Mouse (Mus musculus): ENCODE results near the gene Olfr339. TPM values are rescaled to one million over a fixed set of nuclear protein-coding genes. Genes with fewer than 3 reads are reported as not detected.
"Not testable (repeated sequence)": the region's sequence is repeated elsewhere in the genome, so short reads cannot be mapped to it uniquely, and the experiment has no call there.

The Olfr339 gene
- polyA plus RNA-seq (2015; fragmentation: Nextera tagmentation; extraction: Ambion mirVana) = not detected in 2 replicates

DNA sequence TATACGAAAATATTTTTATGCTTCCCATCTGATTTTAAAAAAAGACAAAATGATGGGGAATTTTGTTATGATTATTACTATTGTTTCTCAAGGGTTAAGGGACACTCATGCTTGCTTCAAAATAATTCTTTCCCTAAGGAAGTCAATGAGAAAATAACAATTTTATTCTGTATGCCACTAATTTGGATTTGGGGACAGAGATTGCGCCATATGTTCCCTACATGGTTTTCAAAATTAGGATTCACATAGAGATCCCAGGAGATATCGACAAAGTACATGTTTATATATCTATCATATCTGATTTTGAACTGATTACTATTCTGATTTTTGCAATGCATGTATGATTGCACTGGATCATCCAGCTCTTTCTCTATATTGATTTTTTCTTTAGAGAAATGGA is at the start of gene Olfr339:
TSS of gene Olfr339 (plus strand) at position 301 of the 400 bp plus-strand sequence.
- peaks cover 17% of the 10 kb centered on the region for H3K9me3 ChIP-seq
- H3K9ac ChIP-seq (replicated peaks) = no peak within 1 kb of the TSS
- H3K27me3 ChIP-seq = no peaks in the 10 kb centered on the region
- no peaks in the 10 kb centered on the region for H3K4me1 ChIP-seq (replicated peaks)
- no peak within 1 kb of the TSS for H3K4me2 ChIP-seq (replicated peaks)
- ATAC-seq = no peak
- WGBS = 88% methylated on average over 3 of the region's 3 CpGs
- no peak within 1 kb of the TSS for H3K4me3 ChIP-seq (replicated peaks)
- no peaks in the 10 kb centered on the region for H3K36me3 ChIP-seq
- no peak within 1 kb of the TSS for H3K27ac ChIP-seq

DNA sequence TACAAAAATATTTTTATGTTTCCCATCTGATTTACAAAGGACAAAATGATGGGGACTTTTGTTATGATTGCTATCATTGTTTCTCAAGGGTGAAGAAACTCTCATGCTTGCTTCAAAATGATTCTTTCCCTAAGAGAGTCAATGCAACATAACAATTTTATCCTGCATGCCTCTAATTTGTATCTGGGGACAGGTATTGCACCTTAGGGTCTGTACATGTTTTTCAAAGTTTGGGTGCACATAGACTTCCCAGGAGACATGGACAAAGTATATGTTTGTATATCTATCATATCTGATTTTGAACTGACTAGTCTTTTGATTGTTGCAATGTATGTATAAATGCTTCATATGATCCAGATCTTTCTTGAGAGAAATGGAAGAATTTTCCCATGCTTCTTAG is 45.5 kb upstream of the Olfr339 start, which contains the start of gene Olfr338:
TSS of gene Olfr338 (plus strand) at position 301 of the 400 bp plus-strand sequence.
- H3K4me1 ChIP-seq (replicated peaks) = no peaks in the 10 kb centered on the region
- peaks cover 3% of the 10 kb centered on the region; the same call in 1 of the 2 replicates for H3K9me3 ChIP-seq
- no peak within 1 kb of the TSS for H3K9ac ChIP-seq (replicated peaks)
- no peak within 1 kb of the TSS for H3K4me3 ChIP-seq (replicated peaks)
- no peak within 1 kb of the TSS for H3K27ac ChIP-seq
- no peak for ATAC-seq
- H3K36me3 ChIP-seq = no peaks in the 10 kb centered on the region
- no peaks in the 10 kb centered on the region for H3K27me3 ChIP-seq
- H3K4me2 ChIP-seq (replicated peaks) = no peak within 1 kb of the TSS

GRCm38 (mm10) chr2:36415174-36415573 is 3.6 kb upstream of the Olfr339 start:
- WGBS = 82% methylated on average over 3 of the region's 3 CpGs
- not testable (repeated sequence) for ATAC-seq

DNA sequence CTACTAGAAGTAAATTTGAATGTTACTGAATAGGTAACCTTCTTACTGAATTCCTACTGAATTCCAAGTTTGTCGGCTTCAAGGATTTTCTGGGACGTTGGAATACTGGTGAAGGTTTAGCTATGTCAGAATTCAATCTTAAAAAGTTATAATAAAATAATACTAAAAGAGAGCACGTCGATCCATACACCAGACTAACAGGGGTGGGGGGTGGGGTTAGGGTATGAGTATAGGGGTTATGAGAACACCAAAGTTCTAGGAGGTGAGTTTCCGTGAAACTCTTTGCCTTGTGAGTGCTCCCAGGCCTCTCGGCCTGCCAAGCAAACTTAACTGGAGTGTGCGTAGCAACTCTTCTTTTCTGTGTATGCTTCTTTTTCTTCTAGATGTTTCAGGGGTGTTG is 3.2 kb upstream of the Olfr339 start:
- H3K4me1 ChIP-seq (replicated peaks); H3K27ac ChIP-seq; ATAC-seq; H3K36me3 ChIP-seq; H3K9ac ChIP-seq (replicated peaks); H3K4me3 ChIP-seq (replicated peaks); H3K4me2 ChIP-seq (replicated peaks); H3K27me3 ChIP-seq: not testable (repeated sequence)
- WGBS = 91% methylated on average over 7 of the region's 7 CpGs
- H3K9me3 ChIP-seq = peaks cover 13% of the 10 kb centered on the region

More at GRCm38 (mm10) chr2:36415174-36415573, 3.6 kb upstream of the Olfr339 start:
- H3K36me3 ChIP-seq; H3K27ac ChIP-seq; H3K4me1 ChIP-seq (replicated peaks); H3K27me3 ChIP-seq; H3K9ac ChIP-seq (replicated peaks); H3K4me3 ChIP-seq (replicated peaks); H3K4me2 ChIP-seq (replicated peaks): not testable (repeated sequence)
- peaks cover 13% of the 10 kb centered on the region for H3K9me3 ChIP-seq

DNA sequence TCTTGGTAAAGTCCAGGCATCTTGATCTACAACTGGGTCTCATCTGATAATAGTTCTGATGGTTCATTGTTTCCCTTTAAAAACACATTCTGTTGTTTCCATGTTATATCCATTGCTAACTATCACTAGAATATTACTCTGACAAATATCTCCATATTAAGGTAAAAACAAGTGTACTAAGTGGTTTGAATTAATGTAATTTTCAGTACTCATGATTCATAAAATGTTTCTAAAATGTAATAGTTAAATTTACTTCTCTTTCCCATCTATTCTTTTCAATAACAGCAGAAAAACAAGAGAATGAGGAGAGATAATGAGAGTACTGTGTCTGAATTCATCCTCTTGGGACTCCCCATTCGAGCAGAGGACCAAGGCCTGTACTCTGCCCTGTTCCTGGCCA is 33.5 kb downstream of the Olfr339 start, which contains the start of gene Olfr340:
TSS of gene Olfr340 (plus strand) at position 301 of the 400 bp plus-strand sequence.
- no peak within 1 kb of the TSS for H3K4me2 ChIP-seq (replicated peaks)
- no peak within 1 kb of the TSS for H3K27ac ChIP-seq
- no peaks in the 10 kb centered on the region for H3K36me3 ChIP-seq
- H3K27me3 ChIP-seq = no peaks in the 10 kb centered on the region
- H3K4me3 ChIP-seq (replicated peaks) = no peak within 1 kb of the TSS
- no peak for ATAC-seq
- no peak within 1 kb of the TSS for H3K9ac ChIP-seq (replicated peaks)
- no peaks in the 10 kb centered on the region for H3K4me1 ChIP-seq (replicated peaks)
- WGBS = 48% methylated on average over 1 of the region's 1 CpGs
- peaks cover 8% of the 10 kb centered on the region for H3K9me3 ChIP-seq

DNA sequence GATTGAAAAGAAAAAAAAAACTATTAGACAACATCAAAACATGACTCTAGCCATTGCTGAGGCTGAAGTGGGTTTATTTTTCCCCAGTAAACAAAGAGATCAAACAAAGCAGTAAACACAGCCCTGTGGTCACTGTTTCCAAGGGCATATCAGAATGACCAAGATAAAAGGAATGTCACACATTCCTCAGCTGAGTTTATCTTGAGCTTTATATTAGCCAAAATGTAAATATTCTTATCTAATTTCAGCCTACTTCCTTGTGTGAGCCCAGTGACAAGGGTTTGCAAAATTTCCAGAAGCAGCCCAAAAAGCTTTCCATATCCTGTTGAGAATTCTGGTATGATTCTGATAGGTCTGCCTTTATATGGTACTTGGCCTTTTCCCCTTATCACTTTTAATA is 54.9 kb downstream of the Olfr339 start:
- H3K4me2 ChIP-seq (replicated peaks) = no peak overlapping the region
- no peaks in the 10 kb centered on the region for H3K36me3 ChIP-seq
- no peak for ATAC-seq
- H3K4me1 ChIP-seq (replicated peaks) = no peaks in the 10 kb centered on the region
- H3K9ac ChIP-seq (replicated peaks) = no peak overlapping the region
- no peak overlapping the region for H3K4me3 ChIP-seq (replicated peaks)
- peaks cover 25% of the 10 kb centered on the region for H3K9me3 ChIP-seq
- no peak overlapping the region for H3K27ac ChIP-seq
- no peaks in the 10 kb centered on the region for H3K27me3 ChIP-seq

Other genes with a start within 250 kb of the Olfr339 start
- 2.9 and 3.7 TPM in 2 replicates for gene Ptgs1, start 188.5 kb upstream of the Olfr339 start, polyA plus RNA-seq (2015; fragmentation: Nextera tagmentation; extraction: Ambion mirVana)
- gene Olfr338, start 45.4 kb upstream of the Olfr339 start, polyA plus RNA-seq (2015; fragmentation: Nextera tagmentation; extraction: Ambion mirVana) = not detected in 2 replicates
- not detected in 2 replicates for gene Olfr340, start 33.6 kb downstream of the Olfr339 start, polyA plus RNA-seq (2015; fragmentation: Nextera tagmentation; extraction: Ambion mirVana)
- not detected in 2 replicates for gene Olfr341, start 63.5 kb downstream of the Olfr339 start, polyA plus RNA-seq (2015; fragmentation: Nextera tagmentation; extraction: Ambion mirVana)
- gene Olfr342, start 106.1 kb downstream of the Olfr339 start, polyA plus RNA-seq (2015; fragmentation: Nextera tagmentation; extraction: Ambion mirVana) = not detected in 2 replicates
- not detected in 2 replicates for gene Olfr344, start 147.7 kb downstream of the Olfr339 start, polyA plus RNA-seq (2015; fragmentation: Nextera tagmentation; extraction: Ambion mirVana)
- gene Olfr345, start 221.1 kb downstream of the Olfr339 start, polyA plus RNA-seq (2015; fragmentation: Nextera tagmentation; extraction: Ambion mirVana) = not detected in 2 replicates